Mouse (Mus musculus): ENCODE measurements around the gene Tsnaxip1. TPM values are rescaled to one million over a fixed set of nuclear protein-coding genes. Genes with fewer than 3 reads are reported as not detected.

The Tsnaxip1 gene
- polyA plus RNA-seq, 1 experiment: not detected

DNA sequence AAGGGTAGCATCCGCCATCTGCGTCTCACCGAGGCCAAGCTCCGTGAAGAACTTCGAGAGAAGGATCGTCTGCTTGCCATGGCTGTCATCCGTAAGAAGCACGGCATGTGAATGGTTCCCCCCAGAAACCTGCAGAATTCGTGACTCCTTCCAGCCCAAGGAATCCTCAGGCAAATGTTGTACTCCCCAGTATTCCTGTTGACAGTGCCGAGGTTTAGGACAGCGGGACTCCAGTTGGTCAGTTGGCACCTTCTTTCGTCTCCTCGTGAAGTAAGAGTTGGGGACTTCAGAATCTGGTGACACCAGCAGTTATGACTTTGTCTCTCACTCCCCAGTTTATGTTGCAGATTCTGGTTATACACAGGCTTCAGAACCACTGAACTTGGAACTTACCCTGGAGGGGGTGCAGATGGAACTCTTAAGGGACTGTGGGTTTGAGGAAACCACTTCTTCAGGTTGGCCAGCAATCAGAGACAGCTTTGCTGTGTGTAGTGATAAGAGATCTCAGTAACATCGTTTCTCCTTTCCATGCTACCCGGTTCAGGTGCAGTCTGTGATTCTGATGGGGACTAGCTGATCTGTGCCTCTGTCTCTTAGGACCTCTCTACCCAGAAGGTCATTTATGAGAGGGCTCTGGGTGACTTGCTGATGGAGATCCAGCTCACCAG is 28.8 kb downstream of the Tsnaxip1 start:
- 0 out of 2 replicates have a peak overlapping the region, but pooled peaks have one; percentile 48 for H3K27ac ChIP-seq (ENCODE audit: insufficient read depth, low read depth, low read length)
- peaks cover 30% of the 10 kb centered on the region for H3K4me1 ChIP-seq (ENCODE audit: control insufficient read depth, insufficient read depth, low read length)
- H3K4me3 ChIP-seq (ENCODE audit: insufficient read depth, low read length): peak overlapping the region; percentile 89
- no peak for TF ChIP-seq POLR2A (IDR thresholded peaks at IDR 0.05; ENCODE audit: borderline replicate concordance, low read depth, low read length)
- TF ChIP-seq CTCF (IDR thresholded peaks at IDR 0.05; ENCODE audit: low read depth, low read length): no peak

DNA sequence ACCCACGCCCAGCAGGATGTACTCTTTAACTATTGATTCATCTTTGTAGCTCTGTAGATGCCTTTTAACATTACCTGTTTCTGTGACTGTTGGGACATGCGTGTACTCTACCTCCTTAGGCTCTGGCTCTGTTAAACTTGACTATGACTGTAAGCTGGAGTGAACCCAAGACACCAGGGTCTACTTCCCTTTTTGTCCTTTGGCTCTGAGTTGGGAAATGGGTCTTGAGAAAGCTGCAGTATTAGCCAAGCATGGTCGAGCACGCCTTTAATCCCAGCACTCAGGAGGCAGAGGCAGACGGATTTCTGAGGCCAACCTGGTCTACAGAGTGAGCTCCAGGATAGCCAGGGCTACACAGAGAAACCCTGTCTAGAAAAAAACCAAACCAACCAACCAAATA is 31.0 kb downstream of the Tsnaxip1 start:
- TF ChIP-seq POLR2A (IDR thresholded peaks at IDR 0.05; ENCODE audit: borderline replicate concordance, low read depth, low read length): no peak
- no peak for TF ChIP-seq CTCF (IDR thresholded peaks at IDR 0.05; ENCODE audit: low read depth, low read length)
- peak overlapping the region; percentile 61 for H3K27ac ChIP-seq (ENCODE audit: insufficient read depth, low read depth, low read length)
- H3K4me1 ChIP-seq (ENCODE audit: control insufficient read depth, insufficient read depth, low read length): peaks cover 33% of the 10 kb centered on the region
- no peak overlapping the region for H3K4me3 ChIP-seq (ENCODE audit: insufficient read depth, low read length)

DNA sequence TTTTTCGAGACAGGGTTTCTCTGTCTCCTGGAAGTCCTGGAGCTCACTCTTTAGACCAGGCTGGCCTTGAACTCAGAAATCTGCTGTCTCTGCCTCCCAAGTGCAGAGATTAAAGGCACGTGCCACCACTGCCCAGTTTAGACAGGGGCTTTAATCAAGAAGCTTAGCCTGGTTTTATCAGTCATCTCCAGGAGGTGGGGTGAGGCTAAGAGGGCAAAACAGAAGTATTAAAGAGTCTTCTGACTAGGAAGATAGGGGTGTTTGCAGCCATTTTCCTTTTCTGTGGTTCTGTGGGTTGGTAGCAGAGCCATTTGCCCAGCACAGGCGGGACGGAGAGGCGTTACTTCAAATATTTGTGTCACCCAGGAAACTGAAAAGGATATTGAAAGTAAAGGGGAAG is 31.8 kb downstream of the Tsnaxip1 start:
- Histone ChIP-seq H3K27ac (ENCODE audit: insufficient read depth, low read depth, low read length) (peak overlapping the region; percentile 61), H3K4me3 (ENCODE audit: insufficient read depth, low read length) (peak overlapping the region; percentile 53; the same call in 1 of the 2 replicates), H3K4me1 (ENCODE audit: control insufficient read depth, insufficient read depth, low read length) (peaks cover 32% of the 10 kb centered on the region)
- TF ChIP-seq CTCF (IDR thresholded peaks at IDR 0.05; ENCODE audit: low read depth, low read length) (no peak), POLR2A (IDR thresholded peaks at IDR 0.05; ENCODE audit: borderline replicate concordance, low read depth, low read length) (no peak)

DNA sequence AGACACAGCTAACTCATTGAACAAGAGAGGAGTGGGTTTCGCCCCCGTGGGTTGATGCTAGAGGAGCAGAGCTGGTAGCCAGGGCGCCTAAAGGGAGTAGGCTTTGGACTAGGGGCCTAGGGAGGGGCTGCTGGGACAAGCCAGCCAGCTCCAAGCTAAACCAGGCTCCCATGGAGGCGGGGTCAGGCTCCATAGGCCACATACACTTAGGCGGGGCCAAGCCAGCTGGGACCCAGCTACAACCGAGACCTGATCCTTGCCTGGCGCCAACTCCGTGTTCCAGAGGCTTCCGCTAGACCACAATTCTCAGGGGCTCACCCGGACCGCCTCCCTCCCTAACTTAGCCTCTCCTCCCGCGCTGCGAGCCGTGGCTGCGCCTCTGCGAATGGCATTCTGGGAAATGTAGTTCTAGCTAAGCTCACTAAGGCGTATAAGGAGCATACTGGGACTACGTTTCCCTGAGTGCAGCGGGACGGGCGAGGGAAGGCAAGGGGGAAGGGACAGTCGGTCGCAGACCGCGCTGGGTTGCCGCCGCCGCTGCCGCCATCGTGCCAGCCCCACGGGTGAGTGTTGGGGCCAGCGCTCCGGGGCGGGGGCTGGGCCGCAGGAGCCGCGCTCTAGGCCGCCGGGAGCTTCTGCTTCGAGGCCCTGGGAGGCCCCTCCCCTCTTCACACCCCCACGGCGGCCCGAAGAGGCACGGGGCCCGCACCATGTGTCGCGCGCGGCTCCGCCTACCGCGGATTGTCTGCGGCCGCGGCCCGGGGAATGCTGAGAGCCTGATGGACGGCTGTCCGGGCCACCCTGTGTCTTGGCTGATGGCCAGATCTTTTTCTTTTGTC is 32.8 kb downstream of the Tsnaxip1 start, which contains the start of gene Nutf2:
Nutf2 (plus strand) TSS at position 438 of the 839 bp plus-strand sequence.
- peaks cover 31% of the 10 kb centered on the region for H3K4me1 ChIP-seq (ENCODE audit: control insufficient read depth, insufficient read depth, low read length)
- TF ChIP-seq CTCF (IDR thresholded peaks at IDR 0.05; ENCODE audit: low read depth, low read length) (no peak), POLR2A (IDR thresholded peaks at IDR 0.05; ENCODE audit: borderline replicate concordance, low read depth, low read length) (no peak)

DNA sequence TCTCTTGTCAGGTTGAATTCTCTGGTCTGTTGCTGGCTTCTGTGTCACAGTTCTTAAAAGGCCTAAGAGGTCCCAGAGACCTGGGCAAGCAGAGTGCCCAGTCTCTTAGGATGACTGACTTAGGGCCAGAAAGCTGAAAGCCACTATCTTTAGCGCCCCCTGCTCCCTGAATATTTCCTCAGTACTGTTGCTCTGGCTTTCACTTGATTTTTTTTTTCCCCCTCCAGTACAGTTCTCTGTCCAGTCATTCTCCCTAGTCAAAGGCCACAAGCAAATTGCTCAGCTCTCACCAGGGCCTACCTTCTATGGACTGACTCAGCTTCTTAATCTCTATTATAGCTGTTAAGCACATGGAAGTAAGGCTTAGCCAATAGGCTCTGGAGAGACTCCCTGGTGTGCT is 34.4 kb downstream of the Tsnaxip1 start:
- Histone ChIP-seq H3K4me1 (ENCODE audit: control insufficient read depth, insufficient read depth, low read length) (peaks cover 27% of the 10 kb centered on the region), H3K4me3 (ENCODE audit: insufficient read depth, low read length) (peak overlapping the region; percentile 70), H3K27ac (ENCODE audit: insufficient read depth, low read depth, low read length) (0 out of 2 replicates have a peak overlapping the region, but pooled peaks have one; percentile 70)
- TF ChIP-seq CTCF (IDR thresholded peaks at IDR 0.05; ENCODE audit: low read depth, low read length) (no peak), POLR2A (IDR thresholded peaks at IDR 0.05; ENCODE audit: borderline replicate concordance, low read depth, low read length) (no peak)

More for the DNA sequence above, 32.8 kb downstream of the Tsnaxip1 start, which contains the start of gene Nutf2:
- peak within 1 kb of the TSS; percentile 70 for H3K27ac ChIP-seq (ENCODE audit: insufficient read depth, low read depth, low read length)
- H3K4me3 ChIP-seq (ENCODE audit: insufficient read depth, low read length): peak within 1 kb of the TSS; percentile 70

DNA sequence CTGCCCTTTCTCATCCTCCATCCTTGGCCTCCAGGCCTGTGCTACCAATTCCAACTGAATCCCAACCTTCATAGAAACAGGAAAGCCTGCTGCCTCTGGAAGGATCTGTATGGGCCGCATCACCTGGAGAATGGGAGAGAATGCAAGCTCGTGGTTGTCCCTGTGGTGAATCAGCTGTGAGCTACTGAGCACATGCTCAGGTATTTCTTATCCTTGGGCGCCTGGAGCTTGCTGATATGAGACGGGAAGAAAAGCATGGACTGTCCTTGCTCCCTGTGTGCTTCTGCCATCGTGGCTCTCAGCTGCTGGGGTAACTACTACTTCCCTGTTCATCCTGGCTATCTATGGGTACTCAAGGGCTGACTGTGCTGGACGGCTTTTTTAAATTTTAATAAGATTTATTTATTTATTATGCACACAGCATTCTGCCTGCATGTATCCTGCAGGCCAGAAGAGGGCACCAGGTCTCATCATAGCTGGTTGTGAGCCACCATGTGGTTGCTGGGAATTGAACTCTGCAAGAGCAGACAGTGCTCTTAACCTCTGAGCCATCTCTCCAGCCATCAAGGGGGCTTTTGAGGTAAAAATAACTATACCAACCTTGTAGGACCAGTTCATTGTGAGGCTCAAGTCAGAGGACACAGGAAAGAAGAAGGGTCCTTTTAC is 39.0 kb downstream of the Tsnaxip1 start:
- no peak overlapping the region for H3K4me3 ChIP-seq (ENCODE audit: insufficient read depth, low read length)
- TF ChIP-seq POLR2A (IDR thresholded peaks at IDR 0.05; ENCODE audit: borderline replicate concordance, low read depth, low read length) (no peak), CTCF (IDR thresholded peaks at IDR 0.05; ENCODE audit: low read depth, low read length) (0 out of 2 replicates have a peak, but pooled peaks have one; percentile 5)
- H3K4me1 ChIP-seq (ENCODE audit: control insufficient read depth, insufficient read depth, low read length): peaks cover 5% of the 10 kb centered on the region; the same call in 1 of the 2 replicates
- no peak overlapping the region for H3K27ac ChIP-seq (ENCODE audit: insufficient read depth, low read depth, low read length)

DNA sequence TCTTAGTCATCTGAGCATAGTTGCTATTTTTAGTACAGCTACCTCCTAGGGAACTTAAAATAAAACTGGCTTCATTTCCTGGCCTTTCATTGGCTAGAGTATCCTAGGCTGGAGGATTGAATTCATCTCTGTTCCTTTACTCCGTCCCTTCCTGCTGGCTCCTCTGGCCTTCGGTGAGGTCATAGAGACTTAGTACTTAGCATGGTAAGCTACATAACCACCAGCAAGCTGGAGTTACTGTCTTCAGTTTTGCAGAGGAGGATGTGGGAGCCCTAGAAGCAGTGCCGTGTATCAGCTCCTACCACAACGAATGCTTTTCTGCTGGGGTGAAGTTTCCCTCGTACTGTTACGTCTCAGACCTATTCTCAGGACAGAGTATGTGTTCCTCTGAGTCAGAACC is 46.8 kb downstream of the Tsnaxip1 start:
- Histone ChIP-seq H3K27ac (ENCODE audit: insufficient read depth, low read depth, low read length) (peak overlapping the region; percentile 61), H3K4me1 (ENCODE audit: control insufficient read depth, insufficient read depth, low read length) (peaks cover 33% of the 10 kb centered on the region), H3K4me3 (ENCODE audit: insufficient read depth, low read length) (0 out of 2 replicates have a peak overlapping the region, but pooled peaks have one; percentile 1)
- TF ChIP-seq CTCF (IDR thresholded peaks at IDR 0.05; ENCODE audit: low read depth, low read length) (no peak), POLR2A (IDR thresholded peaks at IDR 0.05; ENCODE audit: borderline replicate concordance, low read depth, low read length) (no peak)

DNA sequence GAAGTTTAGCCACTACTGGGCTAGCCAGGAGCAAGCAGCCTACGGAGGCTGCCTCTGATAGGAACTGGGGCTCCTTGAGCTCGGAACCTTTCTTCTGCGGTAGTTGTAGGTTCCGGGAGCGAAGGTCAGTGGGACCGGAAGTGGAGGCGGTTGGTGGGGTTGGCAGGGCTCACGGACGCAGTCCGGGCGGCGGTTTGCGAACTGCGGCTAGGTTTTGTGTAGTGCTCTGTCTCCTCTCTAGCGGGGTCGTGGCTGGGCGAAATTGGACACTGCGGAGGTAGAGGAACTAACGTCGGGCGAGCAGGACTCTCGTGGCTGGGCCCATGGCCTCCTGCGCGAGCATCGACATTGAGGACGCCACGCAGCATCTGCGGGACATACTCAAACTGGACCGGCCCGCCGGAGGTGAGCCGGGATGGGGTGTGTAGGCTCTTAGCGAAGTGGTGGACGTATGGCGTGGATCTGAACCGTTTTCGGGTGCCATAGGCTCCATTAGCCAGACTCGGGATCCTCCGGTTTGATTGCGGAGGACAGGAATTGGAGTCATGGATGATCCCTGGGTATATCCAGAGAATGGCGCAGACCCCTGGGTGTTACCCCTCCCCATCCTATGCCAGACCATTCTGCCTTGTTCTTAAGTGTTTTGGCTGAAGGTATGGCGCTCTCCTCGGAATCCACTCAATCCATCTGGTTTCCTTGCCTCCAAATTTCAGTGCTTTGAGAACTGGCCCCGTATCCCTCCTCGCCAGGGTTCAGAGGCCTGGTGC is 53.4 kb downstream of the Tsnaxip1 start, which contains the start of gene Edc4:
Edc4 (plus strand) TSS at position 128 of the 767 bp plus-strand sequence.
- no peak within 1 kb of the TSS for H3K27ac ChIP-seq (ENCODE audit: insufficient read depth, low read depth, low read length)
- TF ChIP-seq POLR2A (IDR thresholded peaks at IDR 0.05; ENCODE audit: borderline replicate concordance, low read depth, low read length): no peak
- TF ChIP-seq CTCF (IDR thresholded peaks at IDR 0.05; ENCODE audit: low read depth, low read length): no peak
- H3K4me1 ChIP-seq (ENCODE audit: control insufficient read depth, insufficient read depth, low read length): peaks cover 7% of the 10 kb centered on the region; the same call in 1 of the 2 replicates

More for the DNA sequence above, 53.4 kb downstream of the Tsnaxip1 start, which contains the start of gene Edc4:
- H3K4me3 ChIP-seq (ENCODE audit: insufficient read depth, low read length): peak within 1 kb of the TSS; percentile 89
